Comparison of ENCODE assay signal across 9 mouse cellular contexts in genomic region chr3:105275241-105275640, GRCm38 (mm10).
A peak's percentile ranks its signal among the peaks of the same experiment; 100 is the strongest.
DNase-seq lines count a peak whose midpoint lies in the region; ATAC-seq and TF ChIP-seq lines count a peak whose summit lies in the region.
"Had no signal": no experiment of that assay in that cellular context is flagged by ENCODE, and none has a peak within 500 bp of the region (broad histone marks: within the 10 kb centered on the region; RNA-seq: fewer than 3 reads in every experiment).

No protein-coding gene starts in this region.

- H3K9ac ChIP-seq in kidney, embryonic 16.5 days (replicated peaks; ENCODE audit: low read length) = no peak overlapping the region
- H3K9ac ChIP-seq in lung, embryonic 14.5 days = no peak overlapping the region
- H3K9ac ChIP-seq: limb, embryonic 15.5 days had no signal

- TF ChIP-seq CTCF in Patski (IDR thresholded peaks at IDR 0.05) = no peak
- TF ChIP-seq CTCF in lung, embryonic 14.5 days (IDR thresholded peaks at IDR 0.05; ENCODE audit: low read depth) = no peak

- H3K27ac ChIP-seq in kidney, embryonic 16.5 days (ENCODE audit: low read length) = no peak overlapping the region
- no peak overlapping the region for H3K27ac ChIP-seq in lung, embryonic 14.5 days (ENCODE audit: low read depth)
- H3K27ac ChIP-seq: limb, embryonic 15.5 days had no signal

- DNase-seq in kidney, adult 9 months = peak; percentile 37
- DNase-seq in Patski (ENCODE audit: low read depth, low spot score) = peak; percentile 10
- peak; percentile 66 for DNase-seq in embryo, embryonic 11.5 days (ENCODE audit: low read depth, low spot score)
- DNase-seq in lung, embryonic 14.5 days = peak; percentile 95
- peak; percentile 19 for DNase-seq in thymus, postnatal 25 days
- no peak for DNase-seq in natural killer cell, adult 2 months (ENCODE audit: low spot score in 2 of 2)
- DNase-seq in cerebellum, postnatal 25 days = no peak

- no peaks in the 10 kb centered on the region for H3K9me3 ChIP-seq in kidney, embryonic 16.5 days (ENCODE audit: low read length)
- H3K9me3 ChIP-seq in lung, embryonic 14.5 days (ENCODE audit: low read depth, low read length) = no peaks in the 10 kb centered on the region
- H3K9me3 ChIP-seq: limb, embryonic 15.5 days had no signal

- no peak overlapping the region for H3K4me3 ChIP-seq in kidney, embryonic 16.5 days (ENCODE audit: low read length)
- no peak overlapping the region for H3K4me3 ChIP-seq in lung, embryonic 14.5 days (ENCODE audit: low read depth, low read length)
- H3K4me3 ChIP-seq: limb, embryonic 15.5 days had no signal

- no peak overlapping the region for H3K4me2 ChIP-seq in kidney, embryonic 16.5 days (replicated peaks; ENCODE audit: low read depth, low read length)
- H3K4me2 ChIP-seq in lung, embryonic 14.5 days = no peak overlapping the region
- H3K4me2 ChIP-seq: limb, embryonic 15.5 days had no signal

- CTCF ChIA-PET in Patski (lab: Charles Lee) = interaction anchor here (1.4 kb wide), 1 partner anchor 11 kb away, joined by 3 read pairs; no protein-coding TSS in a partner anchor

- POLR2A ChIA-PET in Patski (lab: Charles Lee) = no interaction called here

- H3K27me3 ChIP-seq in kidney, embryonic 16.5 days (ENCODE audit: insufficient read depth, low read length) = no peaks in the 10 kb centered on the region
- no peaks in the 10 kb centered on the region for H3K27me3 ChIP-seq in Patski
- H3K27me3 ChIP-seq in lung, embryonic 14.5 days (ENCODE audit: insufficient read depth, low read length) = no peaks in the 10 kb centered on the region
- H3K27me3 ChIP-seq: limb, embryonic 15.5 days had no signal

- no peak for ATAC-seq in kidney, embryonic 16.5 days (ENCODE audit: low FRiP score, low TSS enrichment)
- peak; percentile 49 for ATAC-seq in Patski
- no peak for ATAC-seq in lung, embryonic 14.5 days (ENCODE audit: insufficient read depth)

- 31% methylated on average over 4 of the region's 4 CpGs for WGBS in kidney, embryonic 16.5 days
- WGBS in lung, embryonic 14.5 days = 31% methylated on average over 4 of the region's 4 CpGs

- H3K4me1 ChIP-seq in kidney, embryonic 16.5 days (ENCODE audit: insufficient read depth, low read length) = no peaks in the 10 kb centered on the region
- H3K4me1 ChIP-seq in lung, embryonic 14.5 days (ENCODE audit: insufficient read depth) = no peaks in the 10 kb centered on the region
- H3K4me1 ChIP-seq: limb, embryonic 15.5 days had no signal

- in situ Hi-C loops in Patski (cut with MboI; ENCODE audit: low pct_unique_long_range_greater_than_20kb) = no loop called here

- no peaks in the 10 kb centered on the region for H3K36me3 ChIP-seq in kidney, embryonic 16.5 days (ENCODE audit: insufficient read depth, low read length)
- H3K36me3 ChIP-seq in lung, embryonic 14.5 days (ENCODE audit: insufficient read depth) = no peaks in the 10 kb centered on the region
- H3K36me3 ChIP-seq: limb, embryonic 15.5 days had no signal

Comparison
In these comparisons a context has a peak if more than half of its experiments do, and no peak if none do; other contexts are left out.
1. DNase-seq: peak in kidney, adult 9 months (single experiment), Patski (single experiment), embryo, embryonic 11.5 days (single experiment), lung, embryonic 14.5 days (single experiment) and thymus, postnatal 25 days (single experiment); none in natural killer cell, adult 2 months (0 of 2) and cerebellum, postnatal 25 days (0 of 2).